Comparison of ENCODE assay signal across 8 mouse cellular contexts in the genomic region with DNA sequence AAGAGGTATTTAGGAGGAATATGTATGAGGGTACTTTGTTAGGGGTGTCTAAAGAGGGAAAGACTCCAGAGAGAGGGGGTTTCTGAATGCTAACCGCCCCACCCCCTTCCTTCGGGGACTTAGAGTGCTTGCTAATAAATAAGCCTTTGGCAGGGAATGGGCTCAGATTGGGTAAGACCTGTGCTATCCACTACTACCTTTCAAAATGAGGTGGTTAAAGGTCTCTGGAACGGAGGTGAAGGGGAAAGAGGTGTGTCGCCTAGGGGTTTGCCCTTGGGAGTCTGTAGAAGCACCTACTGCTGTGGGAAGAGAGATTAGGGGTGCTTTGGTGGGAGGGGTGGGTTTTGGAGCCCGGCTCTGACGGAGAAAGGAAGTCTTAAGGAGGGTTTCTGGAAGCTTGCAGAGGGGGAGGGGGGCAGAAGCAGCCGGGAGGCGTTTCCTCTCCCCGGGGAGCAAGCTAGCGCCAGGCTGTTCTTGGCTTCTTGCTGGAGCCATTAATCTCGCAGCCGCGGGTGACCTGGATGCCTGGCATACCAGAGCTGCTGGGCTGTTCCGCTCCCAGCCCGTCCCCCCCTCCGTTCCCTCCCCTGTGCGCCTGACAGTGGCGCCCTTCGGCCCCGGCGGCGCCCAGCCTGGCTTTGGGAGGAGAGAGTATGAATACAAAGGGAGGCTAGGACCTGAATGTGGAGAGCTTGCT. TPM values are rescaled to one million over a fixed set of nuclear protein-coding genes. Genes with fewer than 3 reads are reported as not detected.
DNase-seq lines count a peak whose midpoint lies in the region; ATAC-seq and TF ChIP-seq lines count a peak whose summit lies in the region.

No protein-coding gene starts in this region.

- H3K9ac ChIP-seq in embryonic facial prominence, embryonic 13.5 days, result peak overlapping the region; percentile 59
- H3K9ac ChIP-seq in heart, adult 2 months (ENCODE audit: low read depth, low read length), result peak overlapping the region; percentile 35; the same call in 1 of the 2 replicates
- H3K9ac ChIP-seq in liver, embryonic 12.5 days, result no peak overlapping the region
- H3K9ac ChIP-seq in neural tube, embryonic 13.5 days, result peak overlapping the region; percentile 22

- H3K27me3 ChIP-seq in embryonic facial prominence, embryonic 13.5 days, result no peaks in the 10 kb centered on the region
- H3K27me3 ChIP-seq in heart, adult 2 months (ENCODE audit: control insufficient read depth, insufficient read depth, low read length), result no peaks in the 10 kb centered on the region
- H3K27me3 ChIP-seq in kidney, adult 2 months (replicated peaks; ENCODE audit: control insufficient read depth, insufficient read depth, low read length), result no peaks in the 10 kb centered on the region
- peaks cover 18% of the 10 kb centered on the region; the same call in 1 of the 2 replicates for H3K27me3 ChIP-seq in liver, embryonic 12.5 days (replicated peaks)
- no peaks in the 10 kb centered on the region for H3K27me3 ChIP-seq in neural tube, embryonic 13.5 days

- H3K4me1 ChIP-seq in embryonic facial prominence, embryonic 13.5 days, result peaks cover 90% of the 10 kb centered on the region
- peaks cover 47% of the 10 kb centered on the region for H3K4me1 ChIP-seq in heart, adult 2 months (ENCODE audit: control insufficient read depth, insufficient read depth, low read length)
- H3K4me1 ChIP-seq in kidney, adult 2 months (ENCODE audit: control insufficient read depth, insufficient read depth, low read length), result peaks cover 73% of the 10 kb centered on the region
- H3K4me1 ChIP-seq in liver, embryonic 12.5 days, result peaks cover 67% of the 10 kb centered on the region
- peaks cover 78% of the 10 kb centered on the region for H3K4me1 ChIP-seq in neural tube, embryonic 13.5 days (replicated peaks)

- H3K9me3 ChIP-seq in embryonic facial prominence, embryonic 13.5 days, result no peaks in the 10 kb centered on the region
- H3K9me3 ChIP-seq in liver, embryonic 12.5 days (replicated peaks), result no peaks in the 10 kb centered on the region
- H3K9me3 ChIP-seq in neural tube, embryonic 13.5 days, result no peaks in the 10 kb centered on the region

- no peaks in the 10 kb centered on the region; the same call in 1 of the 2 replicates for H3K79me2 ChIP-seq in heart, adult 2 months (replicated peaks; ENCODE audit: control insufficient read depth, insufficient read depth, low read length)

- peak; percentile 79; the same call in 1 of the 2 replicates for ATAC-seq in embryonic facial prominence, embryonic 13.5 days (ENCODE audit: insufficient number of reproducible peaks, insufficient read depth, low FRiP score, low TSS enrichment, low read depth)
- peak; percentile 58 for ATAC-seq in liver, embryonic 12.5 days
- peak; percentile 71 for ATAC-seq in neural tube, embryonic 13.5 days (ENCODE audit: low read depth)

- 1% methylated on average over 22 of the region's 22 CpGs for WGBS in embryonic facial prominence, embryonic 13.5 days
- 4% methylated on average over 22 of the region's 22 CpGs for WGBS in heart, adult 2 months
- WGBS in kidney, adult 2 months, result 3% methylated on average over 22 of the region's 22 CpGs
- 6% methylated on average over 21 of the region's 22 CpGs for WGBS in liver, embryonic 12.5 days (ENCODE audit: insufficient replicate concordance)
- WGBS in neural tube, embryonic 13.5 days, result 2% methylated on average over 22 of the region's 22 CpGs

- TF ChIP-seq CTCF in heart, adult 2 months (IDR thresholded peaks at IDR 0.05), result peak; percentile 52
- TF ChIP-seq CTCF in kidney, adult 2 months (conservative IDR thresholded peaks at IDR 0.05; ENCODE audit: insufficient read depth, insufficient read length, low read depth, low read length), result no peak

- peak overlapping the region; percentile 91 for H3K27ac ChIP-seq in embryonic facial prominence, embryonic 13.5 days
- H3K27ac ChIP-seq in heart, adult 2 months, result peak overlapping the region; percentile 94
- peak overlapping the region; percentile 93 for H3K27ac ChIP-seq in kidney, adult 2 months (ENCODE audit: insufficient read depth, low read depth, low read length)
- peak overlapping the region; percentile 3; the same call in 1 of the 2 replicates for H3K27ac ChIP-seq in liver, embryonic 12.5 days
- peak overlapping the region; percentile 81 for H3K27ac ChIP-seq in neural tube, embryonic 13.5 days (replicated peaks)

- TF ChIP-seq EP300 in heart, adult 2 months (IDR thresholded peaks at IDR 0.05; ENCODE audit: insufficient read depth, low read depth, low read length), result peak; percentile 100

- H3K4me3 ChIP-seq in embryonic facial prominence, embryonic 13.5 days, result peak overlapping the region; percentile 2; the same call in 1 of the 2 replicates
- peak overlapping the region; percentile 23 for H3K4me3 ChIP-seq in heart, adult 2 months
- no peak overlapping the region for H3K4me3 ChIP-seq in kidney, adult 2 months (ENCODE audit: insufficient read depth, low read depth, low read length)
- no peak overlapping the region for H3K4me3 ChIP-seq in liver, embryonic 12.5 days
- H3K4me3 ChIP-seq in neural tube, embryonic 13.5 days, result peak overlapping the region; percentile 8; the same call in 1 of the 2 replicates

- TF ChIP-seq POLR2A in heart, adult 2 months (IDR thresholded peaks at IDR 0.05; ENCODE audit: insufficient read depth, low read depth, low read length), result peak; percentile 46
- TF ChIP-seq POLR2A in kidney, adult 2 months (IDR thresholded peaks at IDR 0.05; ENCODE audit: low read depth, low read length), result no peak

- intact Hi-C loops in heart, adult 2 months (cut with DNase I), result loop anchor here (1.0 to 2.0 kb wide), 3 partner anchors 8 to 53 kb away; no protein-coding TSS in a partner anchor

- peaks cover 97% of the 10 kb centered on the region for H3K36me3 ChIP-seq in embryonic facial prominence, embryonic 13.5 days
- H3K36me3 ChIP-seq in heart, adult 2 months (ENCODE audit: control insufficient read depth, insufficient read depth, low read length), result peaks cover 77% of the 10 kb centered on the region
- peaks cover 32% of the 10 kb centered on the region for H3K36me3 ChIP-seq in kidney, adult 2 months (ENCODE audit: control insufficient read depth, insufficient read depth, low read length)
- peaks cover 59% of the 10 kb centered on the region for H3K36me3 ChIP-seq in liver, embryonic 12.5 days
- peaks cover 95% of the 10 kb centered on the region for H3K36me3 ChIP-seq in neural tube, embryonic 13.5 days

- peak overlapping the region; percentile 47 for H3K4me2 ChIP-seq in embryonic facial prominence, embryonic 13.5 days
- peak overlapping the region; percentile 10 for H3K4me2 ChIP-seq in liver, embryonic 12.5 days
- peak overlapping the region; percentile 39 for H3K4me2 ChIP-seq in neural tube, embryonic 13.5 days

- DNase-seq in cerebellum, adult 11 months, result peak; percentile 49
- no peak for DNase-seq in cerebellum, adult 9-10 months
- DNase-seq in heart, adult 2 months, result peak; percentile 87 to 93
- peak; percentile 98 for DNase-seq in kidney, adult 2 months
- DNase-seq in urinary bladder, postnatal 36 days (ENCODE audit: low spot score in 2 of 2), result peak; percentile 69 to 88

RNA-seq across cellular contexts. Expression of a gene that starts 9.6 kb away (rescaled TPM):
- 54.0 and 55.8 TPM in 2 replicates for polyA plus RNA-seq in embryonic facial prominence, embryonic 13.5 days (2015; fragmentation: Nextera tagmentation; extraction: Ambion mirVana)
- 10 to 100 TPM; 56.5 to 66.3 TPM for total RNA-seq in heart, adult 2 months (2021)
- 25.9 and 28.3 TPM in 2 replicates for polyA plus RNA-seq in heart, adult 2 months (2012; rRNA removed)
- polyA plus RNA-seq in kidney, adult 2 months (2012; rRNA removed), result 37.7 and 40.5 TPM in 2 replicates
- 10.4 and 11.5 TPM in 2 replicates for polyA plus RNA-seq in liver, embryonic 12.5 days (2016; fragmentation: Nextera tagmentation; extraction: Ambion mirVana)
- 59.3 and 69.6 TPM in 2 replicates for polyA plus RNA-seq in neural tube, embryonic 13.5 days (2015; fragmentation: Nextera tagmentation; extraction: Ambion mirVana)

Comparison
In these comparisons a context has a peak if more than half of its experiments do, and no peak if none do; other contexts are left out.
1. H3K27ac ChIP-seq: peak in every context shown above with its lines; median percentile 94 in heart, adult 2 months; 93 in kidney, adult 2 months; 91 in embryonic facial prominence, embryonic 13.5 days; 81 in neural tube, embryonic 13.5 days; 3 in liver, embryonic 12.5 days.
2. H3K4me3 ChIP-seq: peak in embryonic facial prominence, embryonic 13.5 days (single experiment), heart, adult 2 months (single experiment) and neural tube, embryonic 13.5 days (single experiment); none in kidney, adult 2 months (single experiment) and liver, embryonic 12.5 days (single experiment).
3. Peak in every context shown above with its lines, with median percentiles within 50 percentile points of each other: ATAC-seq and H3K4me2 ChIP-seq.